Mouse (Mus musculus) lung, postnatal 0 days (tissue): ENCODE measurements around the gene Dnaaf1.

ENCODE experiments used
- CTCF ChIP-seq: IDR thresholded peaks from 2 replicates; pipeline ENCODE4 v1.5.1; 2016; ENCODE audit warnings: antibody characterized with exemption, mild to moderate bottlenecking
- EP300 ChIP-seq: IDR thresholded peaks from 2 replicates; pipeline ENCODE4 v1.6.1; 2016; ENCODE audit warnings: antibody characterized with exemption, mild to moderate bottlenecking, control low read depth

DNA sequence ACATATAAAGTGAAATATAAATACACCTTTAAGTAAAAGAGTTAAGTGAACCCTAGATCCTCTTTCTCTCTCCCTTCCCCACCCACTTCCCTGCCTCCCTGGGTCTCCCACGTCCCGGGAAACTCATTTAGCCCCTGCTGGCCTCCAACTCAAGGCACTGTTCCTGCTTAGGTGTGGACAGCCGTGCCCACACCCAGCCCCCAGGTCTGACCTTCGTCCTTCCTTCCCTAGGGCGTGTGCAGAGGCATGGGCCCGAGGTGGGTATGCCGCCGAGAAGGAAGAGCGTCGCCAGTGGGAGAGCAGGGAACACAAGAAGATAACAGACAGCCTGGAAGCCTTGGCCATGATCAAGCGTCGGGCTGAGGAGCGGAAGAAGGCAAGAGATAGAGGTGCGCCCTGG is 15.3 kb downstream of the Dnaaf1 start:
- TF ChIP-seq CTCF = no peak
- no peak for TF ChIP-seq EP300
